Mouse (Mus musculus) stomach, postnatal 0 days (tissue): ENCODE measurements around the gene Adgra3. TPM values are rescaled to one million over a fixed set of nuclear protein-coding genes. Genes with fewer than 3 reads are reported as not detected.

Experiments used
- ATAC-seq: fragments of 200-750 bp; cut with Nextera tagmentation; 2 replicates; pipeline ENCODE4 v1.8.0; 2017; ENCODE audit not compliant: low FRiP score, low TSS enrichment
- DNase-seq: peaks from one replicate; pipeline ENCODE4 v3.0.0-alpha.2; 2016; ENCODE audit warnings: low spot score
- H3K27ac ChIP-seq: fragments of 300-500 bp; sonication (generic); replicated peaks from 2 replicates; pipeline ENCODE4 v1.5.1; 2014; ENCODE audit warnings: mild to moderate bottlenecking, control low read depth
- H3K27me3 ChIP-seq: fragments of 300-500 bp; sonication (generic); 2 replicates; pipeline ENCODE4 v1.6.1; 2014; ENCODE audit warnings: low read length; ENCODE audit not compliant: control insufficient read depth, insufficient read depth
- H3K36me3 ChIP-seq: fragments of 300-500 bp; sonication (generic); 2 replicates; pipeline ENCODE4 v1.6.1; 2014; ENCODE audit warnings: low read length, mixed read lengths; ENCODE audit not compliant: control insufficient read depth, insufficient read depth
- H3K4me1 ChIP-seq: fragments of 300-500 bp; sonication (generic); replicated peaks from 2 replicates; pipeline ENCODE4 v1.6.1; 2014; ENCODE audit warnings: antibody characterized with exemption; ENCODE audit not compliant: control insufficient read depth, insufficient read depth
- H3K4me2 ChIP-seq: fragments of 300-500 bp; sonication (generic); replicated peaks from 2 replicates; pipeline ENCODE4 v1.6.1; 2014; ENCODE audit warnings: low read depth, mild to moderate bottlenecking, control low read depth, moderate library complexity
- H3K4me3 ChIP-seq: fragments of 300-500 bp; sonication (generic); 2 replicates; pipeline ENCODE4 v1.5.1; 2014; ENCODE audit warnings: low read depth, low read length, control low read depth
- H3K9ac ChIP-seq: fragments of 300-500 bp; sonication (generic); 2 replicates; pipeline ENCODE4 v1.6.1; 2014; ENCODE audit warnings: mild to moderate bottlenecking, low read length, control low read depth, mixed read lengths
- H3K9me3 ChIP-seq: fragments of 300-500 bp; sonication (generic); 2 replicates; pipeline ENCODE4 v1.6.1; 2016; ENCODE audit warnings: low read length; ENCODE audit not compliant: control insufficient read depth
- CTCF ChIP-seq: IDR thresholded peaks from 2 replicates; pipeline ENCODE4 v1.5.1; 2016; ENCODE audit warnings: antibody characterized with exemption, low read depth, mild to moderate bottlenecking, moderate library complexity
- EP300 ChIP-seq: optimal IDR thresholded peaks from 2 replicates; pipeline ENCODE3; 2016; ENCODE audit warnings: antibody characterized with exemption
- WGBS: fragments of 180-500 bp; shearing (Covaris S2); extraction: QIAGEN DNeasy Blood & Tissue Kit; methylation state at CpG from one replicate; pipeline ENCODE4 v1.1.7; 2014; 5-methylcytosine and 5-hydroxymethylcytosine counted together
- polyA plus RNA-seq: library from polyadenylated mRNA; unstranded; fragments of >200 nt; fragmentation: Nextera tagmentation; extraction: Ambion mirVana; gene quantifications from 2 replicates; pipeline ENCODE4 v1.2.1, GENCODE M21; 2015

Adgra3 gene
- polyA plus RNA-seq, 1 experiment from 2014 or later: 7.1 TPM

DNA sequence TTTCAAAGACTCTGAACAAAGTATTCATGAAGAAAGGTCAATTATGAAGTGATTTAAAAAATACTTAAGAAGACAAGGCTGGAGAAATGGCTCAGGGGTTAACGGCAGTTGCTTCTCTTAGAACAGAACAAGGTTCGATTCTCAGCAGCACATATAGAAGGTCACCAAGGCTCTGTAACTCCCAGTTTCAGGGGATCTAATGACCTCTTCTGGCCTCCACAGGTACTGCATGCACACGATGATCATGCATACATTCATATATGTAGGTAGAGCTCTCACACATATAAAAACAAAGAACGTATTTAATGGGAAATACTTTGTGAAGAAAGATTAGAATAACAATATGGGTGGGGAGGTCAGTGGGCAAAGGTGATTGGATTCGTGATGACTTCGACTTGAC, 56.5 kb downstream of the Adgra3 start:
- no peaks in the 10 kb centered on the region for H3K9me3 ChIP-seq
- no peaks in the 10 kb centered on the region; the same call in 1 of the 2 replicates for H3K36me3 ChIP-seq
- H3K4me2 ChIP-seq: no peak overlapping the region
- TF ChIP-seq CTCF: peak; percentile 76
- TF ChIP-seq EP300: no peak
- no peak overlapping the region for H3K27ac ChIP-seq
- H3K4me3 ChIP-seq: no peak overlapping the region
- WGBS: 87% methylated on average over 6 of the region's 6 CpGs
- ATAC-seq (no peak), DNase-seq (peak; percentile 55)
- no peaks in the 10 kb centered on the region for H3K4me1 ChIP-seq
- no peaks in the 10 kb centered on the region for H3K27me3 ChIP-seq
- H3K9ac ChIP-seq: no peak overlapping the region

DNA sequence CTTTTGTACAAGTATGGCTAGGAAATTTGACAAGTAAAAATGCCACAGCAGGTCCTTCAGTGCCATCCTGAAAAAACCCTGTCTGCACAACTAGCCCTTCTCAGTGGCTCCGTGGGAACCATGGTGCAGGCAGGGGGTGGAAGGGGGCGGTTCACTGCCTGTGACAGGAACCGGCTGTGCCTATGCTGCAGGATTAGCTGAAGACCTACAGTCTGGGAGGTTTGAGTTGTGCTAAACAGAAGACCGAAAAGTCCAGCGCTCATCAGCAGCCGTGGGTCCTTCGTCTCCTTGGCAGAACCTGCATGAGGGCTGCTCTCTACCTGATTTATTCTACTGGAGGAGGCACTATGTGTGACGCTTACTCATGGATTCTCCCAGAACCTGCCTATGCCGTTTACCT, 59.0 kb downstream of the Adgra3 start:
- Histone ChIP-seq H3K27ac (no peak overlapping the region), H3K4me3 (no peak overlapping the region), H3K36me3 (peaks cover 5% of the 10 kb centered on the region), H3K9me3 (no peaks in the 10 kb centered on the region), H3K4me2 (no peak overlapping the region), H3K27me3 (no peaks in the 10 kb centered on the region), H3K4me1 (no peaks in the 10 kb centered on the region), H3K9ac (no peak overlapping the region)
- DNase-seq (no peak), ATAC-seq (no peak)
- TF ChIP-seq EP300 (no peak), CTCF (no peak)
- WGBS: 44% methylated on average over 9 of the region's 9 CpGs

DNA sequence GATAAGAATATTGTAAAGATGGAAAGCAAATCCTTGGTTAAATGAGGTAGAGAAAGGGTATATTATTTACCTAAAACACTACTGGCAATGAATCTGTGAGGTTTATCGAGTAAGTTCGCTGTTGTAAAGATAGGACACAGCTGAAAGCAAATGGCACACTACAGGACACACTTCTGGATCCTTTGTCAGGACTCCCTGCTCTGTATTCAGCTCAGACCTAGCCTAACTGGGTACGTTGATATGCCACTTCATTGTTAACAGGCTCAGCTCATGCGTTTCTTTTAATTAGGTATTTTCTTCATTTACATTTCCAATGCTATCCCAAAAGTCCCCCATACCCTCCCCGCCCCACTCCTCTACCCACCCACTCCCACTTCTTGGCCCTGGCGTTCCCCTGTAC, 61.8 kb downstream of the Adgra3 start:
- Histone ChIP-seq H3K27me3 (no peaks in the 10 kb centered on the region), H3K4me2 (no peak overlapping the region), H3K36me3 (peaks cover 5% of the 10 kb centered on the region), H3K4me3 (no peak overlapping the region), H3K4me1 (no peaks in the 10 kb centered on the region), H3K9ac (no peak overlapping the region), H3K9me3 (no peaks in the 10 kb centered on the region), H3K27ac (no peak overlapping the region)
- WGBS: 87% methylated on average over 6 of the region's 6 CpGs
- no peak for DNase-seq
- no peak for ATAC-seq
- TF ChIP-seq EP300 (no peak), CTCF (no peak)

DNA sequence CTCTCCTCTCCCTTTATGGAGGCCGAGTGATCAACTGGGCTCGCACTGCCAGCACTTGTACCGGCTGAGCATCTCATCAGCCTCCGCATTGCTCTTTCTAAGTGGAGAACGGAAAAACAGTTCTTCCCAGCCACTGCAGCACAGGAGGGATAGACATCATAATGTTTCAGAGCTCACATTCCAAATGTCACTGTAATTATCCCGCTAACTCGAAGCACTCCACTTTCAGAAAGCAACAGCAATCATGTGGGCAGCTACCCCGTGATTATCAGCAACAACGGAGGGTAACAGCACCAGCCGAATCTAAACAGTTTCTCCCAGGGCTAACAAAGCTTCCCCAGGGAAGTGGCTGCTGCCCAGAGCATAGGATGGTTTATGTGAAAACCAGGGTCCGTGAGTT, 62.3 kb downstream of the Adgra3 start:
- H3K4me2 ChIP-seq: no peak overlapping the region
- H3K27ac ChIP-seq: no peak overlapping the region
- no peak overlapping the region for H3K9ac ChIP-seq
- H3K9me3 ChIP-seq: no peaks in the 10 kb centered on the region
- no peak for TF ChIP-seq CTCF
- peaks cover 5% of the 10 kb centered on the region for H3K36me3 ChIP-seq
- no peaks in the 10 kb centered on the region for H3K27me3 ChIP-seq
- H3K4me1 ChIP-seq: no peaks in the 10 kb centered on the region
- no peak for DNase-seq
- H3K4me3 ChIP-seq: no peak overlapping the region
- WGBS: 77% methylated on average over 11 of the region's 11 CpGs
- ATAC-seq: no peak

DNA sequence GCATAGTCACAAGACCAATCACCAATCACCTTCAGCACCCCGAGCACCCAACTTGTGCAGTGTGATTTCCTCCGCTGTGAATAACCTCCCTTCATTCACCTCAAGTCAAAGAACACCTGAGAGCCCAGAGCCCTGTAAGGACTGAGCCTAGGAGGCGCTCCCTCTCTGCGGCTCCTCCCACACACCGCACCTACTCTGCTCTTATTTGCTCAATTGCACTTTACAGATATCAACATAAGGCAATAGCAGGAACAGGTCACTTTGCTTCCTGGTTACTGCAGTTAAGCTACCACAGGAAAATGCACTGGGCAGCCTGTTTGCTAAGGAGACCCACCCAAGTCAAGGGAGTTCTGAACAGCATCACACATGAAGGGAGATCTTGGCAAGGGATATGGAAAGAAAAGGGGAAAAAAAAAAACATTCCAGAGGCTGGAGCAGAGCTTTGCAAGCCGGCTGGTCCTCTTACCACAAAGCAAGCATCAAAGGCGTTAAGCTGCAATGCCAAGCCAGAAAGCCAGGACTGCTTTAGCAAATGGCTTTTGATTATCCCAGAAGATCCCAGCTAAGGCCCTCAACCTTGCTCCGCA, 68.0 kb downstream of the Adgra3 start:
- TF ChIP-seq CTCF (peak; percentile 37), EP300 (no peak)
- Histone ChIP-seq H3K4me2 (no peak overlapping the region), H3K4me3 (no peak overlapping the region), H3K4me1 (no peaks in the 10 kb centered on the region), H3K27me3 (no peaks in the 10 kb centered on the region), H3K9ac (no peak overlapping the region), H3K27ac (peak overlapping the region; percentile 74), H3K9me3 (no peaks in the 10 kb centered on the region), H3K36me3 (peaks cover 6% of the 10 kb centered on the region)
- ATAC-seq (peak; percentile 100), DNase-seq (peak; percentile 86)
- WGBS: 53% methylated on average over 8 of the region's 8 CpGs

DNA sequence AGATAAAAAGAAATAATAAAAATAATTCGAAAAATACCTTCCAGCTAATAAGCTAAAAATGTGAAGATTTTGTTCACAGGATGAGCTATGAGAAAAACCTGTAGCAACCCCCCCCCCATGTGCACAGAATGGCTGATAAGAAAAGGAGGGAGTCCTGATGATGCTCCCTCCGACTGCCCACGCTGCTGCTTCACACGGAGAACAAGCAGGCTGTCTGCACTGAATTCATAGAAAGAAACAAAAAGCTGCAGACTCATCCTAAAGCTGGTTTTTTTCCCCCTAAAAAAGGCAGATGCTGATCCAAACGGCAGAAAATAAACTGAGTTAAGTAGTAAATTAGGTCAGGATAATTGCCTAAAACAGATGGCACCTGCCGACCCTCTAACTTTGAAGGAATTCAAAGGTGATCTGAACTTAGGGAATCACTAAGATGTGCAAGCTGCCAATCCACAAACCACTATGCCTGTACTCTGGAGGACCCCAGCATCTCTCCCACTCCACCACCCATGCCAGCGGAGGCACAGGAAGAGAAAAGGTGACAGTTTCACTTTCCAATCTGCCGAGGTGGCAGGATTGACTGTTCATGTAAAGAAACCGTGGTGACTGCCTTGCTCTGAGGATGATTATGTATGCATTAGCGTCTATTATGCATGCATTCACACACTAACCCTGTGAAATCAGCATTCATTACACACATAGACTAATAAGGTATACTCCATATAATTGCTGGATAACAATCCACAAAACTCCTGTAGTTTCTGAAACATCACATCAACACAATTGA, 70.6 kb downstream of the Adgra3 start:
- WGBS: 85% methylated on average over 10 of the region's 10 CpGs
- no peak overlapping the region for H3K4me3 ChIP-seq
- TF ChIP-seq CTCF (no peak), EP300 (no peak)
- H3K4me1 ChIP-seq: no peaks in the 10 kb centered on the region
- no peak overlapping the region for H3K9ac ChIP-seq
- no peaks in the 10 kb centered on the region for H3K27me3 ChIP-seq
- no peaks in the 10 kb centered on the region for H3K9me3 ChIP-seq
- H3K36me3 ChIP-seq: peaks cover 3% of the 10 kb centered on the region
- H3K4me2 ChIP-seq: no peak overlapping the region
- DNase-seq (no peak), ATAC-seq (no peak)
- no peak overlapping the region for H3K27ac ChIP-seq
